Mouse (Mus musculus) right cerebral cortex, adult 2 months (tissue): ENCODE measurements around the gene Slc25a26.
A peak's percentile ranks its signal among the peaks of the same experiment; 100 is the strongest.

Experiments
- DNase-seq, 2 experiments: peaks; one replicate each; pipeline ENCODE4 v3.0.0; 2021 to 2022; ENCODE audit warnings: low spot score in 2 of 2

Gene Slc25a26

GRCm38 (mm10) chr6:94601101-94601500 lies 101.0 kb downstream of the Slc25a26 start:
- no peak for DNase-seq

GRCm38 (mm10) chr6:94601811-94602210 lies 101.7 kb downstream of the Slc25a26 start:
- no peak for DNase-seq

GRCm38 (mm10) chr6:94604072-94604471 lies 103.9 kb downstream of the Slc25a26 start:
- DNase-seq = no peak

GRCm38 (mm10) chr6:94604546-94604945 lies 104.4 kb downstream of the Slc25a26 start:
- DNase-seq = no peak

- DNase-seq = no peak
These were observed 113.2 kb downstream of the Slc25a26 start for GRCm38 (mm10) chr6:94613235-94613895.

- no peak for DNase-seq
These were observed 114.2 kb downstream of the Slc25a26 start for GRCm38 (mm10) chr6:94614346-94614745.

GRCm38 (mm10) chr6:94615936-94616335 lies 115.8 kb downstream of the Slc25a26 start:
- DNase-seq = no peak

GRCm38 (mm10) chr6:94618671-94619070 lies 118.5 kb downstream of the Slc25a26 start:
- no peak for DNase-seq

- no peak for DNase-seq
These were observed 120.2 kb downstream of the Slc25a26 start for GRCm38 (mm10) chr6:94620287-94620686.

GRCm38 (mm10) chr6:94620801-94621301 lies 120.7 kb downstream of the Slc25a26 start:
- no peak for DNase-seq

- peak; percentile 74 to 82 for DNase-seq
These were observed 122.9 kb downstream of the Slc25a26 start for GRCm38 (mm10) chr6:94622983-94623382.

- no peak for DNase-seq
These were observed 124.4 kb downstream of the Slc25a26 start for GRCm38 (mm10) chr6:94624543-94624942.

GRCm38 (mm10) chr6:94625896-94626295 lies 125.8 kb downstream of the Slc25a26 start:
- DNase-seq = no peak

- DNase-seq = no peak
These were observed 126.7 kb downstream of the Slc25a26 start for GRCm38 (mm10) chr6:94626807-94627206.

- peak in 1 of 2 experiments; percentile 14 for DNase-seq
These were observed 127.8 kb downstream of the Slc25a26 start for GRCm38 (mm10) chr6:94627714-94628595.

GRCm38 (mm10) chr6:94628787-94629186 lies 128.7 kb downstream of the Slc25a26 start:
- no peak for DNase-seq

- DNase-seq = no peak
These were observed 131.1 kb downstream of the Slc25a26 start for GRCm38 (mm10) chr6:94631051-94631778.

- DNase-seq = no peak
These were observed 131.6 kb downstream of the Slc25a26 start for GRCm38 (mm10) chr6:94631779-94632082.

- DNase-seq = no peak
These were observed 134.1 kb downstream of the Slc25a26 start for GRCm38 (mm10) chr6:94634274-94634673.

- DNase-seq = no peak
These were observed 134.6 kb downstream of the Slc25a26 start for GRCm38 (mm10) chr6:94634710-94635109.

- DNase-seq = no peak
These were observed 135.2 kb downstream of the Slc25a26 start for GRCm38 (mm10) chr6:94635343-94635742.

GRCm38 (mm10) chr6:94637024-94637434 lies 136.9 kb downstream of the Slc25a26 start:
- no peak for DNase-seq
